Mouse (Mus musculus) intestine, postnatal 0 days (tissue): ENCODE measurements at regions not wholly inside any gene's neighbourhood (a gene's known extent, or its start where the extent isn't known, plus 50 kb on each side); places are given as distances from the start of the nearest gene placed in this dataset.

Experiments used
- ATAC-seq: fragments of 200-750 bp; cut with Nextera tagmentation; 2 replicates; pipeline ENCODE4 v1.8.0; 2017; ENCODE audit warnings: mild to moderate bottlenecking, moderate TSS enrichment, moderate library complexity
- H3K27ac ChIP-seq: fragments of 300-500 bp; sonication (generic); 2 replicates; pipeline ENCODE4 v1.5.1; 2014; ENCODE audit warnings: mild to moderate bottlenecking, low read depth, low read length, moderate library complexity
- H3K27me3 ChIP-seq: fragments of 300-500 bp; sonication (generic); replicated peaks from 2 replicates; pipeline ENCODE4 v1.6.1; 2014; ENCODE audit warnings: low read length, mixed read lengths; ENCODE audit not compliant: control insufficient read depth, insufficient read depth
- H3K36me3 ChIP-seq: fragments of 300-500 bp; sonication (generic); 2 replicates; pipeline ENCODE4 v1.6.1; 2014; ENCODE audit warnings: mild to moderate bottlenecking, moderate library complexity; ENCODE audit not compliant: control insufficient read depth, insufficient read depth
- H3K4me1 ChIP-seq: fragments of 300-500 bp; sonication (generic); replicated peaks from 2 replicates; pipeline ENCODE4 v1.6.1; 2014; ENCODE audit warnings: antibody characterized with exemption, low read length, mixed read lengths; ENCODE audit not compliant: control insufficient read depth, insufficient read depth
- H3K4me2 ChIP-seq: fragments of 300-500 bp; sonication (generic); replicated peaks from 2 replicates; pipeline ENCODE4 v1.6.1; 2014; ENCODE audit warnings: low read depth, mild to moderate bottlenecking, moderate library complexity
- H3K4me3 ChIP-seq: fragments of 300-500 bp; sonication (generic); 2 replicates; pipeline ENCODE4 v1.5.1; 2014; ENCODE audit warnings: low read depth, low read length
- H3K9ac ChIP-seq: fragments of 300-500 bp; sonication (generic); 2 replicates; pipeline ENCODE4 v1.6.1; 2014; ENCODE audit warnings: mild to moderate bottlenecking, low read depth, low read length
- H3K9me3 ChIP-seq: fragments of 300-500 bp; sonication (generic); 2 replicates; pipeline ENCODE4 v1.6.1; 2016; ENCODE audit warnings: mixed run types; ENCODE audit not compliant: control insufficient read depth
- CTCF ChIP-seq: sonication (generic); IDR thresholded peaks from 2 replicates; pipeline ENCODE4 v1.5.1; 2016; ENCODE audit warnings: low read depth, mild to moderate bottlenecking, control low read depth, antibody characterized with exemption, moderate library complexity
- WGBS: fragments of 180-500 bp; shearing (Covaris S2); extraction: QIAGEN DNeasy Blood & Tissue Kit; methylation state at CpG from one replicate; pipeline ENCODE4 v1.1.7; 2014; 5-methylcytosine and 5-hydroxymethylcytosine counted together

DNA sequence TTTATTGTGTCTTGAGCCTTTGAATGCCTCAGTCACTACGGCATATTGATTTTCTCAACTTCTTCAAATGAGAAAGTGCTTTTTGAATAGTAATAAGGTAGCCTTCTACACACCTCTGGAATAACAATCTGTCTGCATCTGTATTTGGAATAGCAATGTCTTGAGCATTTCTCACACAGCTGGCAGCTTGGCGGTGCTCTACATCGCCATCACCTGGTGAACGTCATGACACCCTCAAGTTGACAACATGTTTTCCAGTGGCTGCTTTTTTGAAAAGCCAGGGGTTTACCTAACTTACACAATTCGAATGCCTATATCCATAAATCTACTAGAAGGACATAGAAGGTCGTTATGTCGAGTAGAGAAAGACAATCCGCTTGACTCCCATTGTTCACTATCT lies 51.5 kb upstream of the Snrpb2 start:
- Histone ChIP-seq H3K9ac (no peak overlapping the region), H3K4me3 (no peak overlapping the region), H3K4me2 (no peak overlapping the region), H3K36me3 (no peaks in the 10 kb centered on the region), H3K27me3 (no peaks in the 10 kb centered on the region), H3K4me1 (no peaks in the 10 kb centered on the region), H3K27ac (no peak overlapping the region), H3K9me3 (no peaks in the 10 kb centered on the region)
- no peak for ATAC-seq
- 60% methylated on average over 8 of the region's 8 CpGs for WGBS
- peak; percentile 42; the same call in 1 of the 2 replicates for TF ChIP-seq CTCF
